Mouse (Mus musculus): ENCODE results near the gene Tgif2.
"Not testable (repeated sequence)": the region's sequence is repeated elsewhere in the genome, so short reads cannot be mapped to it uniquely, and the experiment has no call there.

Tgif2 gene

GRCm38 (mm10) chr2:156874047-156874759, 34.4 kb downstream of the Tgif2 start:
- DNase-seq (ENCODE audit: low read depth, low spot score): no peak

- DNase-seq (ENCODE audit: low read depth, low spot score): no peak
Measured at GRCm38 (mm10) chr2:156874760-156875510, 35.1 kb downstream of the Tgif2 start.

GRCm38 (mm10) chr2:156877726-156878125, 37.9 kb downstream of the Tgif2 start:
- no peak for DNase-seq (ENCODE audit: low read depth, low spot score)

GRCm38 (mm10) chr2:156879541-156879940, 39.7 kb downstream of the Tgif2 start:
- DNase-seq (ENCODE audit: low read depth, low spot score): no peak

- no peak for DNase-seq (ENCODE audit: low read depth, low spot score)
Measured at GRCm38 (mm10) chr2:156882431-156883001, 42.7 kb downstream of the Tgif2 start.

- no peak for DNase-seq (ENCODE audit: low read depth, low spot score)
Measured at GRCm38 (mm10) chr2:156884396-156885211, 44.8 kb downstream of the Tgif2 start.

GRCm38 (mm10) chr2:156885666-156886065, 45.9 kb downstream of the Tgif2 start:
- not testable (repeated sequence) for DNase-seq (ENCODE audit: low read depth, low spot score)

GRCm38 (mm10) chr2:156886084-156886631, 46.4 kb downstream of the Tgif2 start:
- no peak for DNase-seq (ENCODE audit: low read depth, low spot score)

GRCm38 (mm10) chr2:156887017-156887416, 47.2 kb downstream of the Tgif2 start, which contains the start of gene Sla2:
Gene Sla2 (minus strand): TSS chr2:156887192.
- DNase-seq (ENCODE audit: low read depth, low spot score): no peak

- DNase-seq (ENCODE audit: low read depth, low spot score): no peak
Measured at GRCm38 (mm10) chr2:156888490-156888889, 48.7 kb downstream of the Tgif2 start.

GRCm38 (mm10) chr2:156892240-156892639, 52.4 kb downstream of the Tgif2 start:
- no peak for DNase-seq (ENCODE audit: low read depth, low spot score)

- DNase-seq (ENCODE audit: low read depth, low spot score): no peak
Measured at GRCm38 (mm10) chr2:156892821-156893220, 53.0 kb downstream of the Tgif2 start.

GRCm38 (mm10) chr2:156894496-156895265, 54.9 kb downstream of the Tgif2 start:
- no peak for DNase-seq (ENCODE audit: low read depth, low spot score)

- DNase-seq (ENCODE audit: low read depth, low spot score): no peak
Measured at GRCm38 (mm10) chr2:156896384-156896914, 56.6 kb downstream of the Tgif2 start.

- no peak for DNase-seq (ENCODE audit: low read depth, low spot score)
Measured at GRCm38 (mm10) chr2:156897034-156897433, 57.2 kb downstream of the Tgif2 start.

GRCm38 (mm10) chr2:156898374-156898773, 58.6 kb downstream of the Tgif2 start:
- DNase-seq (ENCODE audit: low read depth, low spot score): no peak

- no peak for DNase-seq (ENCODE audit: low read depth, low spot score)
Measured at GRCm38 (mm10) chr2:156899184-156899583, 59.4 kb downstream of the Tgif2 start.

- DNase-seq (ENCODE audit: low read depth, low spot score): no peak
Measured at GRCm38 (mm10) chr2:156901344-156901743, 61.5 kb downstream of the Tgif2 start.

GRCm38 (mm10) chr2:156901883-156902282, 62.1 kb downstream of the Tgif2 start:
- no peak for DNase-seq (ENCODE audit: low read depth, low spot score)

- DNase-seq (ENCODE audit: low read depth, low spot score): not testable (repeated sequence)
Measured at GRCm38 (mm10) chr2:156902411-156902810, 62.6 kb downstream of the Tgif2 start.

Data from brain, embryonic 18.5 days (tissue).